Mouse (Mus musculus) limb, embryonic 12.5 days (tissue): ENCODE measurements around the gene Nt5dc2. TPM values are rescaled to one million over a fixed set of nuclear protein-coding genes. Genes with fewer than 3 reads are reported as not detected.

Source experiments
- ATAC-seq: fragments of 200-750 bp; cut with Nextera tagmentation; 2 replicates; pipeline ENCODE4 v1.8.0; 2017; ENCODE audit warnings: low read depth, moderate TSS enrichment; ENCODE audit not compliant: insufficient number of reproducible peaks, insufficient read depth, low FRiP score, low TSS enrichment
- H3K27ac ChIP-seq: fragments of 300-500 bp; sonication (generic); 2 replicates; pipeline ENCODE4 v1.5.1; 2016; ENCODE audit warnings: mild to moderate bottlenecking, moderate library complexity
- H3K27me3 ChIP-seq: fragments of 300-500 bp; sonication (generic); 2 replicates; pipeline ENCODE4 v1.6.1; 2016; ENCODE audit warnings: mild to moderate bottlenecking, moderate library complexity
- H3K36me3 ChIP-seq: fragments of 300-500 bp; sonication (generic); 2 replicates; pipeline ENCODE4 v1.6.1; 2016; ENCODE audit warnings: mild to moderate bottlenecking, moderate library complexity
- H3K4me1 ChIP-seq: fragments of 300-500 bp; sonication (generic); replicated peaks from 2 replicates; pipeline ENCODE4 v1.6.1; 2016
- H3K4me2 ChIP-seq: fragments of 300-500 bp; sonication (generic); 2 replicates; pipeline ENCODE4 v1.6.1; 2016; ENCODE audit warnings: mild to moderate bottlenecking, moderate library complexity
- H3K4me3 ChIP-seq: fragments of 300-500 bp; sonication (generic); replicated peaks from 2 replicates; pipeline ENCODE4 v1.5.1; 2016; ENCODE audit warnings: mild to moderate bottlenecking
- H3K9ac ChIP-seq: fragments of 300-500 bp; sonication (generic); replicated peaks from 2 replicates; pipeline ENCODE4 v1.6.1; 2016; ENCODE audit warnings: mild to moderate bottlenecking, moderate library complexity
- H3K9me3 ChIP-seq: fragments of 300-500 bp; sonication (generic); 2 replicates; pipeline ENCODE4 v1.6.1; 2016; ENCODE audit warnings: mild to moderate bottlenecking, moderate library complexity
- WGBS: fragments of 180-500 bp; shearing (Covaris S2); methylation state at CpG from one replicate; pipeline ENCODE4 v1.1.7; 2016; 5-methylcytosine and 5-hydroxymethylcytosine counted together
- polyA plus RNA-seq: library from polyadenylated mRNA; unstranded; fragments of >200 nt; fragmentation: Nextera tagmentation; extraction: Ambion mirVana; gene quantifications from 2 replicates; pipeline ENCODE4 v1.2.1, GENCODE M21; 2016

The Nt5dc2 gene
- polyA plus RNA-seq, 1 experiment from 2014 or later, result 485 TPM

DNA sequence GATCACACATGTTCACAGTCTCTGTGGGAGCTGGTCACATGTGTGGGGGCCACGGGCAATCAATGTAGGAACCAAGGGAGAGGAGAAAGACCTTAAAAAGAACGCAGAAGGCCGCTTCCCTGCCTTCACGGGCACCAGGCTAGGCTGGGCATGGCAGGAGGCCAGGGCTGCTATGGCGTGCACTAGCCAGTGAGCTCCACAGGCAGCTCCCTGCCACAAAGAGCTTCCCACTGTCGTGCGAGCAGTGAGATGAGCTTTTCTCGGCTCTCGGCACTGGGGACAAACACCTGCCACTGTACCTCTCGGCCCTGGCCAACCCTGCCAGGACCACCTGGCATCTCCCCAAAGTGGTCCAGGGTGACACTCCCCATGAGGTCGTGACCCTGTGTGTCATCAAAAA is 40.5 kb downstream of the Nt5dc2 start:
- Histone ChIP-seq H3K27me3 (no peaks in the 10 kb centered on the region), H3K9ac (no peak overlapping the region), H3K4me3 (no peak overlapping the region), H3K4me2 (no peak overlapping the region), H3K27ac (no peak overlapping the region), H3K4me1 (peaks cover 19% of the 10 kb centered on the region), H3K36me3 (peaks cover 65% of the 10 kb centered on the region), H3K9me3 (no peaks in the 10 kb centered on the region)
- no peak for ATAC-seq
- 94% methylated on average over 11 of the region's 11 CpGs for WGBS

DNA sequence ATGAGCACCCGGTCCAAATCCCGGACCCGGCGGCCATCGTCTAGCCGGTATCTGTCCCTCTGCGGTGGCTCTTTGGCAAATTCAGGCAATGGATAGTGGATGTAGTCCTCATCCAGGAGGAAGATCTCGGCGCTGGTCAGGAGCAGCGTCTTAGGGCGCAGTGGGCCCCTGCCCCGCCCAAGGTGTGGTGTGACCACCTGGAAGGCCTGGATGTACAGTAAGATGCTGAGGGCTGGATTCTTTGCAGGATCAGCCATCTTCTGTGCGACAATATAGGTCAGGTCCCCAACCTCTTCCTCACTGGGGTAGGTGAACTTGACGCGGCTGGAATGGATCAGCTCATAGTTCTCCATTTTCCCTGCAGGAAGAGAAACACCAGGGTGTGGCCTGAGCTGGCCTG is 41.0 kb downstream of the Nt5dc2 start:
- Histone ChIP-seq H3K36me3 (peaks cover 70% of the 10 kb centered on the region), H3K9me3 (no peaks in the 10 kb centered on the region), H3K27ac (no peak overlapping the region), H3K4me1 (peaks cover 16% of the 10 kb centered on the region), H3K4me3 (no peak overlapping the region), H3K27me3 (no peaks in the 10 kb centered on the region), H3K9ac (no peak overlapping the region), H3K4me2 (no peak overlapping the region)
- ATAC-seq, result no peak
- WGBS, result 96% methylated on average over 15 of the region's 15 CpGs

DNA sequence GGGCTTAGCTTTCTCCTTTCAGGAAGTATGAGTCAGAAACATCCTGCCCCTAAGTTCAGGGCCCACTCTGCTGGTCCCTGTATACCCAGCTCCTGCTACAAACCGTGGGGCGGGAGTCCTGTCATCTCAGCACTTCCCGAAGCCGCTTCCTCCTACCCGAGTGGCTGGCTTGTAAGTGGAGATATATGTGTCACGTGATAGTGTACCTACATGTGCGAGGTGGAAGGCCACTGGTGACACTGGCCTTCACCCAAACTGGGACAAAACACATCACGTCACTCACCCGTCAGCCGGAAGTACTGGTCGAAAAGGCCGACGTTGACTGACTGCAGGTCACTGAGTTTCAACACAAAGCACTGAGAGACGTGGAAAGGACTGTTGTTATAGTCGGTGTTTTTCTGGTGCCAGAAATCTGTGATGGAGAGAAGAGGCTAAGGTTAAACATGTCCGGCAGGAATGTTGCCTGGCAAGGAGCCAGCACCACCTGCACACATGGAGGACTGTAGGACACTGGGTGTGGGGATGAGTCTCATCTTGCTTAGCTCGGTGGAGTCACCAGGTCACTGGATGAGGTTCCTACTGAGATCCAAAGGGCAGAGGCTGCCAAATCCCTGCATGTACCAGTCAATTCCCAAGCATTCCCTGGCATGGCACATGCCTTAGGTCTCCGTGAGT is 42.1 kb downstream of the Nt5dc2 start:
- H3K27ac ChIP-seq, result no peak overlapping the region
- 89% methylated on average over 18 of the region's 18 CpGs for WGBS
- ATAC-seq, result no peak
- peaks cover 81% of the 10 kb centered on the region for H3K36me3 ChIP-seq
- no peak overlapping the region for H3K4me3 ChIP-seq
- no peaks in the 10 kb centered on the region for H3K9me3 ChIP-seq
- H3K9ac ChIP-seq, result no peak overlapping the region
- H3K4me1 ChIP-seq, result peaks cover 11% of the 10 kb centered on the region
- no peak overlapping the region for H3K4me2 ChIP-seq
- H3K27me3 ChIP-seq, result no peaks in the 10 kb centered on the region

DNA sequence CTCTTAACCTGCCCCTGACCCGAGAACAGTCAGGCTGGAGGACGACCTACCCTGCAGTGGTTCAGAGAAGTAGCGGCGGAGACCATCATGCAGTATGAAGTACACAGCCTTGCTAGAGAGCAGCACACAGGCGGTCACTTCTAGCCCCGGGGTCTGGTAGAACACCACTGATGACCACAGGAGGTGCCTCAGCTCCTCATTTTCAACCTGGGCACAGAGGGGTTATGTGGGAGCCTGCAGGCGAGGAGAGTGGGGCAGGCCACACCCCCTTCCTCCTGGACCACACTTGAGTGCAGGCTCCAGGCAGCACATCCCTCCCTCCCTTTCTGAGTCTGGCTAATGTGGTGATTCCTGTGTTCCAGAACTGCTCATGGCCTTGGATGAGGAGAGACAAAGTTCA is 42.7 kb downstream of the Nt5dc2 start:
- H3K27ac ChIP-seq, result no peak overlapping the region
- H3K27me3 ChIP-seq, result no peaks in the 10 kb centered on the region
- no peak overlapping the region for H3K9ac ChIP-seq
- 90% methylated on average over 7 of the region's 7 CpGs for WGBS
- no peak for ATAC-seq
- peaks cover 5% of the 10 kb centered on the region for H3K4me1 ChIP-seq
- no peak overlapping the region for H3K4me3 ChIP-seq
- H3K4me2 ChIP-seq, result no peak overlapping the region
- no peaks in the 10 kb centered on the region for H3K9me3 ChIP-seq
- H3K36me3 ChIP-seq, result peaks cover 86% of the 10 kb centered on the region

DNA sequence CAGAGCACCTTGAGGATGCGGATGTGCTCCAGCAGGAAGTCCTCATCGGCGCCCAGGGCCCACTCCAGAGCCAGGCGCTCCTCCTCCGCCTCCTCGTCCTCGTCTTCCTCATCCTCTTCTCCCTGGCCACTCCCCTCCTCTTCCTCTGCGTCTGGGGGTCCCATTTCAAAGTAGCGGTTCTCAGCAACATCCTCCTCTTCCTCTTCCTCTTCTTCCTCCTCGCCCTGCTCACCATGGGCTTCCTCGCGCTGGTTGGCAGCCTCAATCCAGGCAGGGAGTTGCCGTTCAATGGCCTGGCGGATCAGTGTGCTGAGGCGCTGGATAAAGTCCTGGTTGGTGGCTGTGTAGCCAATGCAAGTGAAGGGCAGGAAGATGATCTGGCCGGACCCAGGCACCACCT is 46.4 kb downstream of the Nt5dc2 start:
- 93% methylated on average over 16 of the region's 16 CpGs for WGBS
- Histone ChIP-seq H3K9me3 (no peaks in the 10 kb centered on the region), H3K9ac (no peak overlapping the region), H3K27me3 (no peaks in the 10 kb centered on the region), H3K4me2 (no peak overlapping the region), H3K36me3 (peaks cover 99% of the 10 kb centered on the region), H3K4me3 (no peak overlapping the region), H3K27ac (no peak overlapping the region), H3K4me1 (no peaks in the 10 kb centered on the region)
- no peak for ATAC-seq

DNA sequence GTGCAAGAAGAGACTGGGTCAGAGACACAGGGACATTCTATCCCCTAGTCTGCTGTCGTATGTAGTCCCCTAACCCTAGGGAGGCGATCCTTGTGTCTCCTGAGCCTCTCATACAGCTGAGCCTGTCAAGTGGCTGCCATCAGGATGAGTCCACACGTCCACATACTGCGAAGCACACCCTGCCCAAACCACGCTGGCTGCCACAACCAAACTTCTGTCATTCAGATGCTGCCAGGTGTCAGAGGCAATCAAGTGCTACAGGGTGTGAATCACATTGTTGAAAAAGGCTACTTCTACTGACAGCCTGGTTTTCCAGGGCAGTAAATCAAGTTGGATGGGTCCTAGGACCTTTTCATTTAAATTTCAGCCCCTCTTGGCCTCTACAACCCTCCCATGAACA is 46.9 kb downstream of the Nt5dc2 start:
- H3K27me3 ChIP-seq, result no peaks in the 10 kb centered on the region
- no peaks in the 10 kb centered on the region for H3K9me3 ChIP-seq
- no peak overlapping the region for H3K4me3 ChIP-seq
- no peak overlapping the region for H3K27ac ChIP-seq
- 91% methylated on average over 5 of the region's 5 CpGs for WGBS
- no peaks in the 10 kb centered on the region for H3K4me1 ChIP-seq
- peaks cover 99% of the 10 kb centered on the region for H3K36me3 ChIP-seq
- H3K4me2 ChIP-seq, result no peak overlapping the region
- no peak for ATAC-seq
- no peak overlapping the region for H3K9ac ChIP-seq

DNA sequence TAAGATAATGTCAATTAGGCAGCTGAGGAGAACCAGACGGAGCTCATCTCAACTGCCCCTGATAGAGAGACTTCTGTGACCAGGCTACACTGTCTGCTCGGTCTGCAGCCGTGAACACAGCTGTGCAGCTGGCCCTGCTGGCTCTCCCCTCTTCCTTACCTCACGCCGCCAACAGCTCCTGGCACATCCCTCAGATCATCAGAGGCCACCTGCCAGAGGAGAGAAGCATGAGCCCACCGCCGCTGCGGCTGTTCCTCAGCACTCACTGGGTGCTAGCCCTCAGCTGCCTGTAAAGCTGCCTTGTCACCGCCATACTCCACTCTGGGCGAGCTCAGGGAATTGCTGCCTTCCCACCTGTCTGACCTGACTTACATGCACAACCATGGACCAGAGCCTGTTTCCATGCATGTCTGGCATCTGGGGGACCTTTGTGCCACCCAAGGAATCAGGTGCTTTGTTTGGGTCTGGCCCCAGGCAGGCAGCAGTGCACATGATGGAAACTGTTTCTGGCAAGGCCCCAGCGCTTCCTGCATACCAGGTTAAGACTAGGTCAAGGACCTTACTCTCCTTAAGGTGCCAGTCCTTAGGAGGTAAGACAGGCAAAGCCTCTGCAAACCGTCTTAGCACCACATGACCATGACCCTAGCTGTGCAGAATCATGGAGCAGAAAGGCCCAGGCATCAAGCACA is 49.0 kb downstream of the Nt5dc2 start:
- Histone ChIP-seq H3K9me3 (no peaks in the 10 kb centered on the region), H3K36me3 (peaks cover 99% of the 10 kb centered on the region), H3K4me1 (no peaks in the 10 kb centered on the region), H3K9ac (no peak overlapping the region), H3K27ac (no peak overlapping the region), H3K27me3 (no peaks in the 10 kb centered on the region), H3K4me2 (no peak overlapping the region), H3K4me3 (no peak overlapping the region)
- ATAC-seq, result no peak
- 95% methylated on average over 12 of the region's 12 CpGs for WGBS

DNA sequence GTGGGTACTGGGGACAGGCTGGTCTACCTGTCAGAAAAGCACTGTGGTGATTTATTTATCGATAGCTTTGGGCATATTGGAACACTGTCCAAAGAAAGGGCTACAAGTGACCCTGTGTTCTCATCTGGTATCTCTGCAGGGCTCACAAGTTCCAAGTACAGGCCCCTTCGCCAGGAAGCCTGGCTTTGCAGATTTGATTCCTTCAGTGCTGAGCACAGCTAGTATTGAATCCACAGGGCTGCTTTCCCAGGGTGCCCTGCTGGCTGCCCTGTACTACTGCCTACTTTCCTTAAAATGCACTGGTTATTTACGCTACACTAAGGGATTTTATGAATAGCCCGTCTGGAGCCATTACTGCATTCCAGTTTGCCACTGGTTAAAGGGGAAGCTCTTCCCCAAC is 50.7 kb downstream of the Nt5dc2 start:
- WGBS, result 83% methylated on average over 4 of the region's 4 CpGs
- H3K4me3 ChIP-seq, result no peak overlapping the region
- H3K4me1 ChIP-seq, result no peaks in the 10 kb centered on the region
- no peak overlapping the region for H3K9ac ChIP-seq
- H3K27ac ChIP-seq, result no peak overlapping the region
- H3K9me3 ChIP-seq, result no peaks in the 10 kb centered on the region
- H3K27me3 ChIP-seq, result no peaks in the 10 kb centered on the region
- no peak overlapping the region for H3K4me2 ChIP-seq
- no peak for ATAC-seq
- peaks cover 99% of the 10 kb centered on the region for H3K36me3 ChIP-seq

DNA sequence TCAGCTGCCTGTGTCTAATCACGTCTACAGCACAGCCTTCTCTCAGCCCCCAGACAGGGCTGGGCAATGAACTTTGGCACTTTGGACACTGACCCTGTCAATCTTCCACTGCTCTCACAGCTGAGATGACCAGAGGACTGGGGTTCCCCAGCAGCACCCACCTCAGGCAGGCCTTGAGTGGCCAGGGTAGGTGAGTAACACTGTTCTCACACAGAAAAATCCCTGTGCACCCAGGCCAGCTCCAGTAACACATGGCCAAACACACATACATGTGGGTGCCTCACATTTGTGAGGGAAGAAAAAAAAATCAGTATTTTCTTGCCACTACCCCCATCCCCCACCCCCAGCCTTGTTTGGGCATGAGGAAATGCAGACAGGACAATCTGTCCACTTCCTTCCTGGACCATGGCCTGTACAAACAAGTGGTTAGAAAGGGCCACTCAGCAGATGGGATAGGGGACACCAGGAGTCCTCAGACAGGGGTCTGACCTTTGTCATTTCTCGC is 52.0 kb downstream of the Nt5dc2 start:
- Histone ChIP-seq H3K27me3 (no peaks in the 10 kb centered on the region), H3K36me3 (peaks cover 99% of the 10 kb centered on the region), H3K9ac (no peak overlapping the region), H3K9me3 (no peaks in the 10 kb centered on the region), H3K27ac (no peak overlapping the region), H3K4me3 (no peak overlapping the region), H3K4me1 (no peaks in the 10 kb centered on the region), H3K4me2 (no peak overlapping the region)
- 80% methylated on average over 2 of the region's 2 CpGs for WGBS
- ATAC-seq, result no peak

DNA sequence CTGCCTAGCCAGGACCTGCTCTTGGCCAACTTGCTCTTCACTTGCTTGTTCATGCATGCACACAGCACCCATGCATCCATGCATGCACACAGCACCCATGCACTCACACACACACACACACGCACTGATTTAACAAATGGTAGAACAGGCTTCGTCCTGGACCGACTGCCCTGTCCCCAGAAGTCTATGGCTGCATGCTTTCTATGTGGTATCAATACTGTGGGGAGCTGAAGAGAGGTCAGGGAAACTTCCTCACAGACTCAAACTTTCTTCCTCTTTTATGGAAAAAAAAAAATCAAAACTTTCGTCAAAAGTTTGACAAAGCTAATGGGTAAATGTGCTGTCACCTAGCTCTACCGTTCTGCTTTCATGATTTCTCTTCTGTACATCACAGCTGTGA is 52.7 kb downstream of the Nt5dc2 start:
- H3K4me2 ChIP-seq, result no peak overlapping the region
- H3K27ac ChIP-seq, result no peak overlapping the region
- ATAC-seq, result no peak
- no peak overlapping the region for H3K9ac ChIP-seq
- no peaks in the 10 kb centered on the region for H3K27me3 ChIP-seq
- 92% methylated on average over 5 of the region's 5 CpGs for WGBS
- H3K36me3 ChIP-seq, result peaks cover 100% of the 10 kb centered on the region
- no peaks in the 10 kb centered on the region for H3K4me1 ChIP-seq
- no peak overlapping the region for H3K4me3 ChIP-seq
- no peaks in the 10 kb centered on the region for H3K9me3 ChIP-seq

DNA sequence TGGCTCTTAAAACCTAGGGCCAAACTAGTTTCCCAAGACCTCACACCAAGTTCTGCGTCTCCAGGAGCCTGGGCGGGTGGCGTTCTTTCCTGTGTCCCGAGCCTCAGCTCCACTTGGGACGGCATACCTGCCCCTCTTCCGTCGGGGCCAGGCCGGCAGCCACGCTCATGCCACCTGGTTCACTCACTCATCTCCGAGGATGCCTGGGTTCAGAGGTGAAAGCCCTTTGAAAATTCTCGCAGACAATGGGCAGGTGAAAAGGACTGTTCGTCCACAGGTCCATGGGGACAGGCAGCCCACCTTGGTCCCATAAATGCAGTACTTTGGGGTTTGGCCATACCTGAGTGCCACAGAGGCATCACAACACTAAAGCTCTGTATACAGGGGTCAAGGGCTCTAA is 53.3 kb downstream of the Nt5dc2 start:
- no peak overlapping the region for H3K9ac ChIP-seq
- no peak for ATAC-seq

DNA sequence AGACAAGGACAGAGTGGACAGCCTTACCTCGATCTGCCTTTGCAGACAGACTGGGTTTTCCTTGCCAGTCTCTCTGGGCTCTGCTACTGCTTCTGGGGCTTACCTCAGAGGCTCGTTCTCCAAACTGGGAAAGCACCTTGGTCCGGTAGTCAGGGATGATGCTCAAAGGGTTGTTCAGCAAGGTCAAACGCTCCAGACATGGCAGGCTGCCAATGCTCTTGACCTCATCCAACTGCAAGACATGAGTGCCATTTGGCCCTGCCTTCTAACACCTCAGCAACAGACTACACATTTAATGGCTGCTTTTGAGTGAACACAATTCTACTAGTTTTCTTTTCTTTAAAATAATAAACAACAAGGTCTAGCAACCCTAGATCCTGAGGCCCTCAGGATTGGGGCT is 55.8 kb downstream of the Nt5dc2 start:
- no peak for ATAC-seq
- H3K4me2 ChIP-seq, result no peak overlapping the region
- peaks cover 100% of the 10 kb centered on the region for H3K36me3 ChIP-seq

More for the DNA sequence above, 53.3 kb downstream of the Nt5dc2 start:
- Histone ChIP-seq H3K4me3 (no peak overlapping the region), H3K27me3 (no peaks in the 10 kb centered on the region), H3K9me3 (no peaks in the 10 kb centered on the region), H3K27ac (no peak overlapping the region), H3K36me3 (peaks cover 100% of the 10 kb centered on the region), H3K4me1 (no peaks in the 10 kb centered on the region), H3K4me2 (no peak overlapping the region)
- WGBS, result 93% methylated on average over 12 of the region's 12 CpGs

More for the DNA sequence above, 55.8 kb downstream of the Nt5dc2 start:
- 91% methylated on average over 4 of the region's 4 CpGs for WGBS
- no peak overlapping the region for H3K27ac ChIP-seq
- no peak overlapping the region for H3K9ac ChIP-seq
- H3K27me3 ChIP-seq, result no peaks in the 10 kb centered on the region
- H3K4me3 ChIP-seq, result no peak overlapping the region
- no peaks in the 10 kb centered on the region for H3K9me3 ChIP-seq
- no peaks in the 10 kb centered on the region for H3K4me1 ChIP-seq
